Mouse (Mus musculus) thymus, postnatal 4 days (tissue): ENCODE measurements around the gene Trim66.

Experiments used
- DNase-seq: peaks from one replicate; pipeline ENCODE4 v3.0.0; 2021

Gene Trim66

GRCm38 (mm10) chr7:109508034-109508433, at the start of gene Trim66:
Gene Trim66, minus strand, starts transcription at chr7:109508134.
- DNase-seq = no peak

DNA sequence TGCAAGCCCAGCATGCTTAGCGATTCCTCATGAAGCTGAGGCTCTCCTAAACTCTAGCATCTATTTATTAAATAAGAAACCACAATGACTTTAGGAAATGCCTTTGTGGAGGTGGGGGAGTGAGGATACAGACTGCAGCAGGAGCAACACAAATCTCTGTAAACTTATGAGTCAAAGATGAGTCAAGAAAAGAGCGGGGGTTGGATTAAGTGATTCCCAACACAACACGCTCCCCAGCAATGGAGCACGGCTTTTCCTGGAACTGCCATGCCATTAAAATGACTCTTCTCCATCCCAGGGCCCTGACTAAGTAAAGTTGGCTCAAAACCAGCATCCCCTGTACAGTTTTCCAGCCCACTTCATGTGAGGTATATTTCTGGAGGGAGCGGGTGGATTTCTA, 38.8 kb upstream of the Trim66 start:
- DNase-seq = no peak

GRCm38 (mm10) chr7:109546186-109546585, 38.3 kb upstream of the Trim66 start:
- no peak for DNase-seq

DNA sequence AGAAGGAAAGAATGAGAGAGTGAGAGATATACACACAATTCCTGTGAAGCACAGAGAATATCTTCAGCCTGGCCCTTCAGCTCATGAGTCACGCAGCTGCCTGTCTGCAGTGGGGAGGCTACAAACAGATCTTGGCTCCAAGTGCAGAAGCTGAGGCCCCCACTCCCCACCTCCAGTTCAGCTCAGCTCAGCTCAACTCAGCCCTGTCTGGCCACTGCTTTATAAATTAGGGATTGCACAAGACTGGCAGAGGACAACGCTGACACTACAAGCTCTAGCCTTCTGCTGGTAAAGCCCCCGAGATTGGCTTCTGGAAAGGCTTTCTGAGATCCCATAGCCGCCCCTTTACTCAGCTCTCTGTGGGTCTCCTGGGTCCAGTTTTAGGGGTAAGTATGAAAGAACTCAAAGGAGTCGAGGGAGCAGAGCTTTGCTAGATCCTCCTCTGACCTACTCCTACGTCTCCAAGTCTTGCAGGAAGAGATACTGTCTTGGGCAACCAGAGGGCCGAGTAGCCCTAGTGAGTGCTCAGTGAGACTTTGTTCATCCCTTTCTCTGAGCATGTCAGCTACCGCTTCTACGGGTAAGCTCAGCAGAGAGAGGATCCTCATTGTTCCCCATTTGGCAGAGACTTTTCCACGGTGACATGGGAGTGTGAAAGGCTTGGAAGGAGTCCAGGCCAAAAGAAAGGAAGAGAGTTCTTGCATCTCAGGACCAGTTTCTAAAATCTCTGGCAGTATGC, 37.5 kb upstream of the Trim66 start:
- no peak for DNase-seq

- no peak for DNase-seq
Measured at GRCm38 (mm10) chr7:109544792-109545191, 36.9 kb upstream of the Trim66 start.

DNA sequence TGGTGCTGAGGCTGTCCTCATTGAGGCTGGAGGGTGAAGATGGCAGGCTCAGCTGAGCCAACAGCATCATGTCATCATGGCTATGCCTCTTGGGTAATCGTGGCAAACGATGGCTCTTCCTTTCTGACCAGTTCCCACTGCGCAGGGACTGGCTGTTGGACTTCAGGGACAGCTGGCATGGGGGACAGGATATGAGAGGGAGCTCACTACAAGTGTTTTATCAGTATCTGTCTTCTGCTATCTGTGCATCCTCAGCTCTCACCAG, 34.4 kb upstream of the Trim66 start:
- no peak for DNase-seq

DNA sequence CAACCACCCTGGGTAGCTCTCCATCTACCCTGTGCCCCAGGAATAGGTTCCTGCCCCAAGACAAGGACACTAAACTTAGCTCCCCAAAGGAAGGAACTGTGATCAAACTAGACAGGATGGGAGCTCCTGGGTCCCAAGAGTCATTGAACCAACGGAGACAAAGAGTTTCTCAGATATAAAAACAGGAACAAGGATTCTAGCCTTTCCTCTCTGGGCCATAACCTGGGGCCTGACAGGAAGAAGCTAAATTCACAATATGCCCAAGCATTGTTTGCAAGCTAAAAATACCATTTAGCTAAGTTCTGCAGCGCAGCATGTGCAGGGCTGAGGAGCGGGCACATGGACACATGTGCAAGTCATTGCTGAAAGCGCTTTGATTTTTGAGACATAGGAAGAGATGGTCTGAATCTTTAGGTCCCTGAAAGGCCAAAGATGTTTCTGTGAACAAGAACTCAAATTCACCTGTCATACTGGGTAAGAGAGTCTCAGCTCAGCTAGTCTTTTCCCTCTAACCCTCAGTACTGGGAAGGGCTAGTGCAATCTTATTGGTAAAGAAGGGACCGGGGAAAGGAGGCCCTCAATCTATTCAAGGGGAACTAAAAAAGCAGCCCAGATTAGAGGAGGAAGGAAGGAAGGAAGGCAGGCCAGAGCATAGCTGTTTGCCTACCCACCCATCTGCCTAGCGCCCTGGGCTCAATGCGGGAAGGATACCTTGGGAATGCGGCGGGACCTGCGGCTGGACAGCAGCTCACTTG, 33.9 kb upstream of the Trim66 start:
- DNase-seq = no peak

GRCm38 (mm10) chr7:109540902-109541301, 33.0 kb upstream of the Trim66 start:
- no peak for DNase-seq

GRCm38 (mm10) chr7:109536451-109536946, 28.6 kb upstream of the Trim66 start:
- no peak for DNase-seq

DNA sequence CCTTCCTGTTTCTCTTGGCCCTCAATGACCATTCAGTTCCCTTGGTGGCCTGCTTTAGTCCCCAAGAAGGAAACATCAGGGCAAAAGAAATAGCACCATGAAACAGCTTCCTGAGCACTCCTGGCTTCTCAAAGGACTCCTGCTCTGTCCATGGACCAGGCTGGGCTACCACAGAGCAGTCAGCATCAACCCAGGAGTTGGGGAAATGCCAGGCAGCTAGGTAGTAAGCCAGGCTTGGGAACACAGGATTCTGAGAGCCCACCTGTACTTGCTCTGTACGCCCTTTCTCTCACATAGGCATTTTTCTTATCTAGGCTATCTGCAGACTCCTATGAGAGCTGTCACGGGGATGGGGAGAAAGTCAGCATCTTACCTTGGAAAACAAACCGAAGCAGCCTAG, 27.0 kb upstream of the Trim66 start:
- DNase-seq = no peak

GRCm38 (mm10) chr7:109533888-109534287, 26.0 kb upstream of the Trim66 start:
- no peak for DNase-seq

DNA sequence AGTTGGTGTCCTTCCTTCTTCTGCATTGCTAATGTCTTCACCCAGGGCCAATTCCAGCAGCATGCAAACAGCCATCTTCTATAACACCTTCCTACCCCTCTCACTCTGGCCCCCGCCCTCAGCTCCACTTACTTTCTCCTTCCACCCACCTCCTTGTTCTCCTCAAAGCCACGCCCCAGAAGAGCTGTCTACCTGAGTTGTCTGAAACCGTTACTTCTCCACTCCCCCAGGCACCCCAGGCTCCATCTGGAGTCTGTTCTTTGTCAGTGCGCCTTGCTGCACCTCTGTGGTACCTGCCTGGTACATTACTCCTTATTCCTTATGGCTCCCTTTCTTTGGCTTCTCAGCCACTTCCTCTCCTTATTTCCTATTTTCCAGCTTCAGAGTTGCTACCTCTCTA, 25.2 kb upstream of the Trim66 start:
- peak; percentile 31 for DNase-seq

GRCm38 (mm10) chr7:109532691-109533090, 24.8 kb upstream of the Trim66 start:
- no peak for DNase-seq

DNA sequence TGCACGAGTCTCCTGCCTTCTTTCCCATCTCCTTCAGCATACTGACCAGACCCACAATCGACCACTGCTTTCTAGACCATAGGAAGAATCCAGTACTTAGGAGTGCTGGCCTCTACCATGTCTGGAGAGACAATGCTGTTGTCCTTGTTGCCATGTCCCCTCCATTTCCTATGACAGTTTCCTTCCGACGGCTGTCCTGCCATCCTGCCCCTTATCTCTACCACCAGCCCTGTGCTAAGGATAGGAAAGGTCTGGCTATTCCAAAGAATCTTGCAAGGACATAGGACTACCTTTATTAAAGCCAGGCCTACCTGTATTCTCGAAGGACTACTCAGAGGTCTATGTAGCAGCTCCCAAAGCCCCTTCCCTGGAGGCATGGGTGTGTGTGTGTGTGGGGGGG, 23.6 kb upstream of the Trim66 start:
- DNase-seq = no peak

DNA sequence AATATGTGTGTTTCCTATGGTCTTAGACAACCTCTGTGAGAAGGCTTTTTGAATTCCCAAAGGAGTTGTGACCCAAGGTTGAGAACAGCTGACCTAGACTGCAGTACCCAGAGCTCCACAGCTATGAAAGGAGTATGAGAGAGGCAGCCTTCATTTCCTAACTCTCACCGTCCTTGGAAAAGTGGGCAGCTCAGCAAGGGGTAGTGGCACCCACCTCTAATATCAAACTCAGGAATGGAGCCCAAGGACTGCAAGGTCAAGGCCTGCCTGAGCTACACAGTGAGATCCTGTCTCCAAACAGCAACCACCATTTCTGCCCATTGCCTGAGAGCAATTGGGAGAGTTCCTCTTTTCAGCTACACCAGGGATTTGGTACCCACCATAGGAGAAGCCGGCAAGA, 21.8 kb upstream of the Trim66 start:
- no peak for DNase-seq

DNA sequence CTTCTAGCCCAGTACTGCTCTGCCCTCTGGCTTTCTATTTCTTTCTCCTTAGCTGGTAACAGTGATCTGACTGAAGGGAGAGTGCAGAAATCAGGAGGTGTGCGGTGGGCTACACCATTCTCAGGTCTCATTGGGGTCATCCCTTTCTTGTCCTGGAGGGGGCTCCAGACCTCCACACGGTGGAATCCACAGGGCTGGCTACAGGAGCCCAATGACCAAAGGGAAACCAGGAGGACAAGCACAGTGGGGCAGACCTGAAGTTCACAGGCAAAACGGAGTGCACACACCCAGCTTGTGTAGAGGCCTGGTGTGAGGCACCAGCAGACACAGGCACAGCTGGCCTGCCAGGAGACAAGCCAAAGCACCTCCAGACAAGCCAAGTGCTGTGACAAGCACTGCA, 20.4 kb upstream of the Trim66 start:
- peak; percentile 41 for DNase-seq

GRCm38 (mm10) chr7:109527536-109527935, 19.6 kb upstream of the Trim66 start:
- DNase-seq = no peak

DNA sequence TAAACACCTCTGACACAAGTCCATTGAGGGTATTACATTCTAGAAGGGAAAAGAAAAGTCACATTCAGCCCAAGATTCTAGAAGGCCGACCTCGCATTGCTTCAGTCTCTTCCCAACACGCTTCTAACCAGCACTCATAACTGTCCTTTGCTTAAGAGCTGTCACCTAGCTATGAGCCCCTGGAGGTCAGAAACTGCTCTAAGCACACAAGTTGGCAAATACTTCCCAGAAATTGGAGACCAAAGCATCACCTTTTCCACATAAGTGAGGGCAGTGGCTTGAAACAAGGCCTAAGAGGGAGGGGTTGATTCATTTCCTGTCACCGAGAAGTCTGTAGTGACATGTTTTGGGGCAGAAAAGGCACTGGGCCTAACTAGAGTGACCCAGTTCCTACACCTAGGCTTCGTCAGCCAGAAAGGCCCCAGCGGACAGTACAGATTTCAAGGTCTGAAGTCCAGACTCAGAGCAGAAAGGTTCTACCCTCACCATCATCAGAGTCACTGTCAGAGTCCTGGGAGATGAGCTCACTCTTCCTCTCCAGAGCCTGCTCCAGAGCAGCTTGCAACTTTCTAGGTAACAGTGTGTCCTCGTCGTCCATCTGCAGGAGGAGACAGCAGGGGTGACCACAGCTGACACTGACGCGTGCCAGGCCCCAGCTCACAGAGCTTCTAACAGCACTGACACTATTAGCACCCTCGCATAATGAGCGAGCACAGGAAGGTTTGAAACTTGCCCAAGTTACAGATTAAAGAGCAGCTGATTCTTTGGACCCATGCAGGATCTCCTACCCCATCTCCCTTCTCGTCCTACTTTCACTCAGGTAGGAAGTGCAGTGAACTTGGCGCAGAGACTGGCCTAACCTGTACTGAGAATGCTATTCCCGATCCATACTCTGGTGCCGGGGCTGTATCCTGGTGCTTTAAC, 18.1 kb upstream of the Trim66 start:
- no peak for DNase-seq

- DNase-seq = no peak
Measured at GRCm38 (mm10) chr7:109524763-109525162, 16.8 kb upstream of the Trim66 start.

DNA sequence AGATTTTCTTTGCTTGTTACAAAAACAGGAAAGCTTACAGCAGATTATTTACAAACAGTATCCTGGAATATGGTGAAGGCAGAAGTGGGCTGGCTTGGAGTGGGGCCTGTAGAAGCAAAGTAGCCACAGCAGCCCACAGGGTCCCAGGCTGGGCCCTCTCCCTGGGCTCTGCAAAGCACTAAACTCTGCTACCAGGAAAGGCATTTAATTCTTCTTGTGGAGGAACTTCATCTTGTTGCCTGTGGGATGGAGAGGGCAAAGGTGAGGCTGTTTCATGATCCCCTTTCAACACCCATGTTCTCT, 16.5 kb upstream of the Trim66 start:
- no peak for DNase-seq

DNA sequence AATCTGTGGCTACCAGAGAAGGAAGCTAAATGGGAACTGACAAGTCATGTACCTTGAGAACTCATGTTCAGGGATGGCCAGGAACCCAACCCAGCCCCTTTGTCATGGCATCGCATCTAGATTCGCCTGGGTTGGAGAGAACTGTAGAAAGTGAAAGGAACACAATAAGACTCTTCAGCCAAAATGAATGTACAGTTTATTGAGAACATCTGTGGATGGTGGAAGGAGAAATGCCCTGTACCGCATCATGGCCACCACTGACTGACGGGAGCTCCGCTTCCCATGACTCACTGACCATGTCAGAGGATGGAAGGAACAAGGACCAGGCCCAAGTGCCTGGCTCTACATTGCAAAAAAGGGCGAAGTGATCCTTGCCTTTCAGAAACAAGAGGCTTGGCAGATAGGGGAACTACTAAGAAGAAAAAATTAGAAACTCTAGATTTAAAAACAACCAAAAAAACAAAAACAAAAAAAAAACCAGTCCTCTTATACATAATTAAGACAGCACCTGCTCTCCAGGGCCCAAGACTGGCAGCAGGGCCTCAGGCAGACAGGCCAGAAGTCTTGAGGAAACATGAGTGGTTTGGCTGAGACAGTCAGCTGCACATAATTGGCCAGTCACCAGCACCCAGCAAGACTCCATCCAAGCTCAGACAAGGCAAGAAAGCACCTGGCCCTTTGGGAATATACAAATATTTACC, 16.0 kb upstream of the Trim66 start:
- no peak for DNase-seq

GRCm38 (mm10) chr7:109523304-109523703, 15.4 kb upstream of the Trim66 start:
- DNase-seq = no peak

DNA sequence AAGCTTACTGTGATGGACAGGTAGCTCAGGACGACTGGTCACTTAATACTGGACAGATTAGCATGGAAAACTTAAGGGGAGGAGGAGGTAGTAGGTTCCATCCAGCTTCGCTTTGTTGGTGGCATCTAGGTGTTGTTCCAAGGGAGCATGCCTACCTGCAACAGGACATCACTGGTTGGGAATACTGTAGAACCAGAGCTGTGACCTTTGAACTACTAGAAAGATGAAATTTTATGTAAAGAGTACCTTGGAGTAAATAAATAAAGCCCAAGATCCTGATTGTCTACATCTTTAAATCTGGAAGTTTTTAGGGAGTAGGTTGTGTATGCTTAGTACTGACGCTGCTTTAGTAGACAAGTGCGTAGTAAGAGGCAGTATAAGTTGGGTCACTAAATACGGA, 14.2 kb upstream of the Trim66 start:
- no peak for DNase-seq
